Mouse (Mus musculus): ENCODE data around the gene Gbx2. TPM values are rescaled to one million over a fixed set of nuclear protein-coding genes. Genes with fewer than 3 reads are reported as not detected.

Gbx2 gene
- polyA plus RNA-seq, 1 experiment from 2014 or later, result 0.52 TPM

- Histone ChIP-seq H3K27ac (ENCODE audit: low read depth) (no peak overlapping the region), H3K4me1 (ENCODE audit: insufficient read depth) (peaks cover 11% of the 10 kb centered on the region), H3K27me3 (ENCODE audit: insufficient read depth, low read length) (peaks cover 88% of the 10 kb centered on the region), H3K4me2 (ENCODE audit: low read depth, low read length) (no peak overlapping the region), H3K9me3 (ENCODE audit: low read length) (no peaks in the 10 kb centered on the region), H3K9ac (replicated peaks) (no peak overlapping the region), H3K4me3 (ENCODE audit: low read depth, low read length) (no peak overlapping the region), H3K36me3 (replicated peaks; ENCODE audit: insufficient read depth, low read length) (no peaks in the 10 kb centered on the region)
- 46% methylated on average over 21 of the region's 21 CpGs for WGBS (ENCODE audit: insufficient replicate concordance)
- ATAC-seq (no peak), DNase-seq (no peak)
- TF ChIP-seq CTCF (IDR thresholded peaks at IDR 0.05; ENCODE audit: low read depth) (no peak), EP300 (IDR thresholded peaks at IDR 0.05; ENCODE audit: low read depth) (no peak)
Measured at GRCm38 (mm10) chr1:89933786-89934185, 2.8 kb upstream of the Gbx2 start.

- DNase-seq, result no peak
- H3K9ac ChIP-seq (replicated peaks), result no peak overlapping the region
- WGBS (ENCODE audit: insufficient replicate concordance), result 49% methylated on average over 6 of the region's 6 CpGs
- no peak overlapping the region for H3K4me2 ChIP-seq (ENCODE audit: low read depth, low read length)
- no peaks in the 10 kb centered on the region for H3K36me3 ChIP-seq (replicated peaks; ENCODE audit: insufficient read depth, low read length)
- peaks cover 11% of the 10 kb centered on the region for H3K4me1 ChIP-seq (ENCODE audit: insufficient read depth)
- no peak for ATAC-seq
- no peak overlapping the region for H3K27ac ChIP-seq (ENCODE audit: low read depth)
- TF ChIP-seq EP300 (IDR thresholded peaks at IDR 0.05; ENCODE audit: low read depth) (no peak), CTCF (IDR thresholded peaks at IDR 0.05; ENCODE audit: low read depth) (no peak)
- no peaks in the 10 kb centered on the region for H3K9me3 ChIP-seq (ENCODE audit: low read length)
- no peak overlapping the region for H3K4me3 ChIP-seq (ENCODE audit: low read depth, low read length)
- H3K27me3 ChIP-seq (ENCODE audit: insufficient read depth, low read length), result peaks cover 93% of the 10 kb centered on the region
Measured at GRCm38 (mm10) chr1:89933028-89933427, 2.0 kb upstream of the Gbx2 start.

DNA sequence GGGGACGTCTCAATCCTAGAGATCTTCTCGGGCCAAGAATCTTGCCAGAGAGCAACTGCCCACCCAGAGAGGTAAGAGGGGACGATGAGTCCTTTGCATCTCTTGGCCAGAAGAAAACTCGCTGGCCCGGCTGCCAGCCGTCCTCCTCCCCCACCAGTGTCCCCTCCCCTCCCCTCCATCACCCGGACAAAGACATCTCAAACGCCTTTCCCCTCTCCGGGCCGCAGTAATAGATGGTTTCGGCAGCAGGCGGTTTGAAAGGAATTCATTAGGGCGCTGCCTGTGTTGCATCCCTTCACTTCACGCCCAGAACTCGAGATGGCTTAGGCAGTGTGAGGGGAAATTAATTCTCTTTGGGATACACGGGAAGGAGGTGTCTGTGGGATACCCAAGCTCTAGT lies 1.6 kb upstream of the Gbx2 start:
- Histone ChIP-seq H3K4me3 (ENCODE audit: low read depth, low read length) (no peak overlapping the region), H3K36me3 (replicated peaks; ENCODE audit: insufficient read depth, low read length) (no peaks in the 10 kb centered on the region), H3K9me3 (ENCODE audit: low read length) (no peaks in the 10 kb centered on the region), H3K27me3 (ENCODE audit: insufficient read depth, low read length) (peaks cover 97% of the 10 kb centered on the region), H3K27ac (ENCODE audit: low read depth) (no peak overlapping the region), H3K9ac (replicated peaks) (no peak overlapping the region), H3K4me2 (ENCODE audit: low read depth, low read length) (no peak overlapping the region), H3K4me1 (ENCODE audit: insufficient read depth) (peaks cover 11% of the 10 kb centered on the region)
- no peak for TF ChIP-seq EP300 (IDR thresholded peaks at IDR 0.05; ENCODE audit: low read depth)
- TF ChIP-seq CTCF (IDR thresholded peaks at IDR 0.05; ENCODE audit: low read depth), result no peak
- no peak for ATAC-seq
- DNase-seq, result no peak
- WGBS (ENCODE audit: insufficient replicate concordance), result 45% methylated on average over 16 of the region's 16 CpGs

DNA sequence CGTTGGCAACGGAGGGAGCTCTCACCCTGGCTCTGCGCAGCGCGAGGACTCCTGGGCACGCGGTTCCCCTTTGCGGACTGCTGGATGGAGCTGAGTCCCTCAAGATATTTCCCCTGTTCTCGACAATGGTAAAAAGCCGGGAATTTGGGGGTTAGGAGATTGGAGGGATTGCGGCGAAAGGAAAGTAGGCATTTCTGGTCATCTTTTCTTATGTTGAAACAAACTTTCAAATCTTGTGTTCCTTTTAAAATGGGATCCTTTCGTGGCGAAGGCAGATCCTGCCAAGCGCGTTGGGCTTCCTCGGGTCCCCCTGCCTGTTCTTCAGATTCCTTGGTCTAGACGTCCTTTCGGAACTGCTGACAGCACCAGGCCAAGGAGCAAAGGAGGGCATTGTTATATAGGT lies 1.0 kb upstream of the Gbx2 start:
- TF ChIP-seq CTCF (IDR thresholded peaks at IDR 0.05; ENCODE audit: low read depth) (no peak), EP300 (IDR thresholded peaks at IDR 0.05; ENCODE audit: low read depth) (no peak)
- 41% methylated on average over 19 of the region's 19 CpGs for WGBS (ENCODE audit: insufficient replicate concordance)
- Histone ChIP-seq H3K36me3 (replicated peaks; ENCODE audit: insufficient read depth, low read length) (no peaks in the 10 kb centered on the region), H3K4me2 (ENCODE audit: low read depth, low read length) (no peak overlapping the region), H3K9me3 (ENCODE audit: low read length) (no peaks in the 10 kb centered on the region), H3K27ac (ENCODE audit: low read depth) (no peak overlapping the region), H3K27me3 (ENCODE audit: insufficient read depth, low read length) (peaks cover 98% of the 10 kb centered on the region), H3K4me3 (ENCODE audit: low read depth, low read length) (no peak overlapping the region), H3K4me1 (ENCODE audit: insufficient read depth) (peaks cover 11% of the 10 kb centered on the region), H3K9ac (replicated peaks) (no peak overlapping the region)
- ATAC-seq (no peak), DNase-seq (no peak)

DNA sequence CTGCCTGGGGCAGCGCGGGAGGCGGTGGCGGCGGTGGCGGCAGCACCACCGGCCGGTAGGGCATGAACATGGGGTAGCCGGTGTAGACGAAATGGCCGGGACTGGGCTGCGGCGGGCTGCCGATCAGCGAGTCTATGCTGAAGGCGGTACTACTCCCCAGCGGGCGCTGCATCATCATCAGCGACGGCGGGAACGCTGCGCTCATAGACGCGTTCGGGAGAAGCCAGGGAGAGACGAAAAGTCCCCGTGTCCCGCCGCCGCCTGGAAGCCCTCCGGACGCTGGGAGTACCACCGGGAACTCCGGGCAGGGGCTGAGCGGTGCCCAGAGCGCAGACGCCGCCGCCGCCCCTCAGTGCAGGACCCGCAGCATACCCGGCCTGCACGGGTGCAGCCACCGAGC lies 428 bp downstream of the Gbx2 start:
- H3K4me2 ChIP-seq (ENCODE audit: low read depth, low read length), result peak overlapping the region; percentile 66
- peaks cover 11% of the 10 kb centered on the region for H3K4me1 ChIP-seq (ENCODE audit: insufficient read depth)
- no peak overlapping the region for H3K27ac ChIP-seq (ENCODE audit: low read depth)
- ATAC-seq (no peak), DNase-seq (no peak)
- TF ChIP-seq EP300 (IDR thresholded peaks at IDR 0.05; ENCODE audit: low read depth) (no peak), CTCF (IDR thresholded peaks at IDR 0.05; ENCODE audit: low read depth) (no peak)
- H3K36me3 ChIP-seq (replicated peaks; ENCODE audit: insufficient read depth, low read length), result no peaks in the 10 kb centered on the region
- WGBS (ENCODE audit: insufficient replicate concordance), result under 1% methylated on average over 44 of the region's 45 CpGs
- no peaks in the 10 kb centered on the region for H3K9me3 ChIP-seq (ENCODE audit: low read length)
- no peak overlapping the region for H3K9ac ChIP-seq (replicated peaks)
- H3K27me3 ChIP-seq (ENCODE audit: insufficient read depth, low read length), result peaks cover 98% of the 10 kb centered on the region
- H3K4me3 ChIP-seq (ENCODE audit: low read depth, low read length), result peak overlapping the region; percentile 39

GRCm38 (mm10) chr1:89929721-89930505 lies 1.1 kb downstream of the Gbx2 start:
- ATAC-seq (no peak), DNase-seq (no peak)
- Histone ChIP-seq H3K4me1 (ENCODE audit: insufficient read depth) (peaks cover 11% of the 10 kb centered on the region), H3K4me3 (ENCODE audit: low read depth, low read length) (peak overlapping the region; percentile 39), H3K9ac (replicated peaks) (no peak overlapping the region), H3K27ac (ENCODE audit: low read depth) (no peak overlapping the region), H3K36me3 (replicated peaks; ENCODE audit: insufficient read depth, low read length) (no peaks in the 10 kb centered on the region), H3K9me3 (ENCODE audit: low read length) (no peaks in the 10 kb centered on the region), H3K27me3 (ENCODE audit: insufficient read depth, low read length) (peaks cover 98% of the 10 kb centered on the region), H3K4me2 (ENCODE audit: low read depth, low read length) (peak overlapping the region; percentile 66)
- WGBS (ENCODE audit: insufficient replicate concordance), result under 1% methylated on average over 35 of the region's 55 CpGs
- no peak for TF ChIP-seq EP300 (IDR thresholded peaks at IDR 0.05; ENCODE audit: low read depth)
